Mouse (Mus musculus): Measurements from ENCODE around the gene Fbh1. TPM values are rescaled to one million over a fixed set of nuclear protein-coding genes. Genes with fewer than 3 reads are reported as not detected.

The Fbh1 gene
- polyA plus RNA-seq, 1 experiment from 2014 or later = 24.3 TPM

GRCm38 (mm10) chr2:11735853-11736252, 41.5 kb downstream of the Fbh1 start:
- DNase-seq (no peak), ATAC-seq (no peak)
- TF ChIP-seq EP300 (IDR thresholded peaks at IDR 0.05; ENCODE audit: low read depth) (no peak), CTCF (IDR thresholded peaks at IDR 0.05; ENCODE audit: low read depth) (no peak)
- no peaks in the 10 kb centered on the region for H3K4me1 ChIP-seq (ENCODE audit: insufficient read depth)
- H3K27ac ChIP-seq (ENCODE audit: low read depth) = no peak overlapping the region
- H3K4me2 ChIP-seq (ENCODE audit: low read depth, low read length) = no peak overlapping the region
- no peak overlapping the region for H3K4me3 ChIP-seq (ENCODE audit: low read depth, low read length)
- peaks cover 8% of the 10 kb centered on the region; the same call in 1 of the 2 replicates for H3K36me3 ChIP-seq (replicated peaks; ENCODE audit: insufficient read depth, low read length)
- no peaks in the 10 kb centered on the region for H3K9me3 ChIP-seq (ENCODE audit: low read length)
- H3K9ac ChIP-seq (replicated peaks) = no peak overlapping the region
- H3K27me3 ChIP-seq (ENCODE audit: insufficient read depth, low read length) = no peaks in the 10 kb centered on the region
- WGBS (ENCODE audit: insufficient replicate concordance) = 72% methylated on average over 6 of the region's 6 CpGs

- 58% methylated on average over 5 of the region's 5 CpGs for WGBS (ENCODE audit: insufficient replicate concordance)
- Histone ChIP-seq H3K36me3 (replicated peaks; ENCODE audit: insufficient read depth, low read length) (peaks cover 21% of the 10 kb centered on the region; the same call in 1 of the 2 replicates), H3K4me1 (ENCODE audit: insufficient read depth) (no peaks in the 10 kb centered on the region), H3K27ac (ENCODE audit: low read depth) (no peak overlapping the region), H3K4me3 (ENCODE audit: low read depth, low read length) (no peak overlapping the region), H3K9ac (replicated peaks) (no peak overlapping the region), H3K9me3 (ENCODE audit: low read length) (no peaks in the 10 kb centered on the region), H3K4me2 (ENCODE audit: low read depth, low read length) (no peak overlapping the region), H3K27me3 (ENCODE audit: insufficient read depth, low read length) (no peaks in the 10 kb centered on the region)
- DNase-seq = no peak
- TF ChIP-seq EP300 (IDR thresholded peaks at IDR 0.05; ENCODE audit: low read depth) = no peak
- no peak for TF ChIP-seq CTCF (IDR thresholded peaks at IDR 0.05; ENCODE audit: low read depth)
- ATAC-seq = no peak
These were observed 44.4 kb downstream of the Fbh1 start for GRCm38 (mm10) chr2:11732978-11733377.

GRCm38 (mm10) chr2:11729091-11729490, 48.3 kb downstream of the Fbh1 start:
- DNase-seq (no peak), ATAC-seq (no peak)
- Histone ChIP-seq H3K4me1 (ENCODE audit: insufficient read depth) (no peaks in the 10 kb centered on the region), H3K4me3 (ENCODE audit: low read depth, low read length) (no peak overlapping the region), H3K27me3 (ENCODE audit: insufficient read depth, low read length) (no peaks in the 10 kb centered on the region), H3K27ac (ENCODE audit: low read depth) (no peak overlapping the region), H3K9ac (replicated peaks) (no peak overlapping the region), H3K4me2 (ENCODE audit: low read depth, low read length) (no peak overlapping the region), H3K9me3 (ENCODE audit: low read length) (no peaks in the 10 kb centered on the region), H3K36me3 (replicated peaks; ENCODE audit: insufficient read depth, low read length) (peaks cover 30% of the 10 kb centered on the region)
- TF ChIP-seq EP300 (IDR thresholded peaks at IDR 0.05; ENCODE audit: low read depth) (no peak), CTCF (IDR thresholded peaks at IDR 0.05; ENCODE audit: low read depth) (no peak)
- WGBS (ENCODE audit: insufficient replicate concordance) = 71% methylated on average over 3 of the region's 3 CpGs

GRCm38 (mm10) chr2:11727574-11727973, 49.8 kb downstream of the Fbh1 start:
- Histone ChIP-seq H3K27ac (ENCODE audit: low read depth) (no peak overlapping the region), H3K9me3 (ENCODE audit: low read length) (no peaks in the 10 kb centered on the region), H3K4me2 (ENCODE audit: low read depth, low read length) (no peak overlapping the region), H3K4me3 (ENCODE audit: low read depth, low read length) (no peak overlapping the region), H3K9ac (replicated peaks) (no peak overlapping the region), H3K27me3 (ENCODE audit: insufficient read depth, low read length) (no peaks in the 10 kb centered on the region), H3K4me1 (ENCODE audit: insufficient read depth) (no peaks in the 10 kb centered on the region), H3K36me3 (replicated peaks; ENCODE audit: insufficient read depth, low read length) (peaks cover 30% of the 10 kb centered on the region)
- no peak for TF ChIP-seq CTCF (IDR thresholded peaks at IDR 0.05; ENCODE audit: low read depth)
- TF ChIP-seq EP300 (IDR thresholded peaks at IDR 0.05; ENCODE audit: low read depth) = no peak
- no peak for ATAC-seq
- WGBS (ENCODE audit: insufficient replicate concordance) = 85% methylated on average over 5 of the region's 5 CpGs
- DNase-seq = no peak

- no peak for DNase-seq
- TF ChIP-seq EP300 (IDR thresholded peaks at IDR 0.05; ENCODE audit: low read depth) (no peak), CTCF (IDR thresholded peaks at IDR 0.05; ENCODE audit: low read depth) (no peak)
- Histone ChIP-seq H3K27ac (ENCODE audit: low read depth) (no peak overlapping the region), H3K4me3 (ENCODE audit: low read depth, low read length) (no peak overlapping the region), H3K9ac (replicated peaks) (no peak overlapping the region), H3K4me1 (ENCODE audit: insufficient read depth) (peaks cover 8% of the 10 kb centered on the region), H3K4me2 (ENCODE audit: low read depth, low read length) (no peak overlapping the region), H3K36me3 (replicated peaks; ENCODE audit: insufficient read depth, low read length) (peaks cover 26% of the 10 kb centered on the region), H3K9me3 (ENCODE audit: low read length) (no peaks in the 10 kb centered on the region), H3K27me3 (ENCODE audit: insufficient read depth, low read length) (no peaks in the 10 kb centered on the region)
- ATAC-seq = no peak
- WGBS (ENCODE audit: insufficient replicate concordance) = 71% methylated on average over 9 of the region's 9 CpGs
These were observed 54.8 kb downstream of the Fbh1 start for GRCm38 (mm10) chr2:11722564-11722963.

GRCm38 (mm10) chr2:11718573-11718972, 58.8 kb downstream of the Fbh1 start:
- Histone ChIP-seq H3K27me3 (ENCODE audit: insufficient read depth, low read length) (no peaks in the 10 kb centered on the region), H3K36me3 (replicated peaks; ENCODE audit: insufficient read depth, low read length) (peaks cover 15% of the 10 kb centered on the region), H3K4me2 (ENCODE audit: low read depth, low read length) (no peak overlapping the region), H3K9ac (replicated peaks) (no peak overlapping the region), H3K9me3 (ENCODE audit: low read length) (no peaks in the 10 kb centered on the region), H3K4me1 (ENCODE audit: insufficient read depth) (peaks cover 8% of the 10 kb centered on the region), H3K27ac (ENCODE audit: low read depth) (peak overlapping the region; percentile 66), H3K4me3 (ENCODE audit: low read depth, low read length) (no peak overlapping the region)
- ATAC-seq (peak; percentile 89), DNase-seq (no peak)
- WGBS (ENCODE audit: insufficient replicate concordance) = 74% methylated on average over 2 of the region's 2 CpGs
- TF ChIP-seq EP300 (IDR thresholded peaks at IDR 0.05; ENCODE audit: low read depth) (peak; percentile 41; the same call in 1 of the 2 replicates), CTCF (IDR thresholded peaks at IDR 0.05; ENCODE audit: low read depth) (no peak)

GRCm38 (mm10) chr2:11714535-11714934, 62.8 kb downstream of the Fbh1 start:
- H3K36me3 ChIP-seq (replicated peaks; ENCODE audit: insufficient read depth, low read length) = peaks cover 4% of the 10 kb centered on the region; the same call in 1 of the 2 replicates
- 76% methylated on average over 4 of the region's 4 CpGs for WGBS (ENCODE audit: insufficient replicate concordance)
- DNase-seq = no peak
- peaks cover 16% of the 10 kb centered on the region for H3K4me1 ChIP-seq (ENCODE audit: insufficient read depth)
- no peak for ATAC-seq
- H3K4me3 ChIP-seq (ENCODE audit: low read depth, low read length) = no peak overlapping the region
- H3K9me3 ChIP-seq (ENCODE audit: low read length) = no peaks in the 10 kb centered on the region
- no peak for TF ChIP-seq CTCF (IDR thresholded peaks at IDR 0.05; ENCODE audit: low read depth)
- no peak for TF ChIP-seq EP300 (IDR thresholded peaks at IDR 0.05; ENCODE audit: low read depth)
- no peak overlapping the region for H3K27ac ChIP-seq (ENCODE audit: low read depth)
- no peak overlapping the region for H3K4me2 ChIP-seq (ENCODE audit: low read depth, low read length)
- no peak overlapping the region for H3K9ac ChIP-seq (replicated peaks)
- H3K27me3 ChIP-seq (ENCODE audit: insufficient read depth, low read length) = no peaks in the 10 kb centered on the region

All from liver, postnatal 0 days (tissue).